Mouse (Mus musculus) right cerebral cortex, postnatal 14 days (tissue): Measurements from ENCODE around the gene Dgki.

ENCODE experiments used
- DNase-seq: peaks from one replicate; pipeline ENCODE4 v3.0.0; 2022

Dgki gene

DNA sequence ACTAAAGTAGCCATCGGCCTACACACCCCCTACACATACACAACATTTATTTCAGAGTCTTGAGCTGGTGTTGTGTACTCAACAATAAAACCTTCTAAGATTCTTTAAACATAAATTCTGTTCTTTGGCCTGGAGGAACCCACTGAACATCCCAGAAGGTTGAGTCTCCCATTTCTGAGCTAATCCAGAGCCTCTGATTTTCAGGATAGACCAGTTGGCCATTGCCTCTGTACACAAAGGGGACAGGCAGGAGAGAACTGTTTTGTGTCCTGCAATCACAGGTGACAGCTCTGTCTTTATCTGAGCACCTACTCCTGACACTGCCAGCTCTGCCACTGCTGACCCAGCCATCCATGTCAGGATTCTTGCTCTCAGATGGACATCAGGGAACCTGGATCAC lies 8.8 kb downstream of the Dgki start:
- no peak for DNase-seq

DNA sequence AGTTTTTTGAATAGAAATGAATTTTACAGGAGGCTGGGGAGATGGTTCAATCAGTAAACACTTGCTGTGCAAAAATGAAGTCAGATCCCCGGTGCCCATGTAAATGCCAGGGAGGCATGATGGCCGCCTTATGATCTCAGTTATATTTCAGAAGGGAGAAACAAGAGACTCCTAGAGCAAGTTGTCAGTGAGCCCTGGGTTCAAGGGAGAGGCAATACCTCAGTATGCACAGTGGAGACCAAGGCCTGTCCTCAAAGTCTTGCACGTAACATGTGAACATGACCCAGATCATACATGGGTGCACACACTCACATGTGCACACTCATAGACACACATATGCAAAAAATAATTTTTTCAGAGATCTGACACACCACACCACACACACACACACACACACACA lies 9.3 kb downstream of the Dgki start:
- no peak for DNase-seq

DNA sequence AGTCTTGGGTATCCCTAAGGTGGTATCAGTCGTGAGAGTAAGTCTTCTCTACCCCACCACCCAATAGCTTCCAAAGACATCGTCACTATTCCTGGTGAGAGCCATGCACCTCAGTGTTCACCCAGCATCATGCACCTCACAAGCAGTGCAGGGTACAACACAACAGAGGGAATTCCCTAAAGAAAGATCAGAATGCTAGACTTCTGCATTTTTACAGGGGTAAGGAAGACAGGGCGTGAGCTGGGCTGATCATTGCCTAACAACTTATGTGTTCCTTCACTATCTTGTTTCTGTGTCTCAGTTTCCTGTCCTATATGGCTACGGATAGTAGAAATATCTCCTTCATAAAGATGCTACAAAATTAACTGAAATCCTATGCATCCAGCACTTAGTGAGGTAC lies 13.8 kb downstream of the Dgki start:
- DNase-seq: no peak

DNA sequence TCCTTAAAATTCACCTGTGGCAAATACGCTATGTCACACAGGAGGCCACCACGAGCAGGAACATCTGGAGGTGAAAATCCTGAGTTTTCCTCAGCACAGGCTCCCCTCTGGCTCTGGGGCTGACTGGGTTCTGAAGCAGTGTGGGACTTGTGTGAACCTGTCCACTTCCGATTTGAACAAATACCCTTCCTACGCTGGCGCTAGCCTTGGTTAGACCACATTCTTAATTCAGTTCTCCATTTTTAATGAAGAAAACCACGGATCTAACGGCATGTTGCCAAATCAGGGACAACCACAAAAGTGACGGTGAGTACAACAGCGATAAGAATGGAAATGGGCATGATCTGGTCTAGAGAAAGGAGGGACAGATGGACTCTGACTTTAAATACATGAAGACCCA lies 15.1 kb downstream of the Dgki start:
- DNase-seq: no peak

DNA sequence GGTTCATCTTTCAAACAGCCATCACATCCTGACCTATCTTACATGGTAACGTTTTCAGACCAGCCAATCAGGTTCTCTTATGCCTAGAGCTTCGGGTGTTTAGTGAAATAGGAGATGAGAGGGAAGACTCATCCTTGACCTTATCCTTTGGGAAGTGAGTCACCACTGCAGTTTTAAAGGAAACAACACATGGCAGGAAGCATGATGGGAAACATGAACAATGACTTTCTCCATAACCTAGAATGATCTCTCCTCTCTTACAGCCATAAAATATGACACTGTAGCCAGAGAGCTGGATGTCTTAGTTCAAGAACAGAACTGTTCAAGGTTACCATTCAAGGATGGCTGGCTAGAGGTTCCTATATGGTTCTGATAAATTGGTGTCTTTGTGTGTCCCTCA lies 16.6 kb downstream of the Dgki start:
- DNase-seq: no peak

DNA sequence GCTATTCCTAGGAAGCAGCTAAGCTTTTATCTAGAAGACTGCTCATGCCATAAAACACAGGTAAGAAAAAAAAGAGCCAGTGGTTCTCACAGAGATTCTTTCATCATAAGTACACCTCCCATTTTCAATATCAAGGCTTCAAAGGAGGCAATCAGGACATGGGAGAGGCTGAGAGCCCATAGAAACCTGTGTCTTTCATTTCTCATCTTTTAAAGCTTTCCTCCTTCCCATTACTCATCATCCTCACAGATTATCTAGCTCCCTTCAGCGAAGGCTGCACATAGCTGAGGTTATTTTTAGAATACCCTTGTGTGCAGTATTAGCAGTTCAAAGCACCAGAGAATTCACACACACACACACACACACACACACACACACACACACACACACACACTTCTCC lies 17.3 kb downstream of the Dgki start:
- DNase-seq: no peak

DNA sequence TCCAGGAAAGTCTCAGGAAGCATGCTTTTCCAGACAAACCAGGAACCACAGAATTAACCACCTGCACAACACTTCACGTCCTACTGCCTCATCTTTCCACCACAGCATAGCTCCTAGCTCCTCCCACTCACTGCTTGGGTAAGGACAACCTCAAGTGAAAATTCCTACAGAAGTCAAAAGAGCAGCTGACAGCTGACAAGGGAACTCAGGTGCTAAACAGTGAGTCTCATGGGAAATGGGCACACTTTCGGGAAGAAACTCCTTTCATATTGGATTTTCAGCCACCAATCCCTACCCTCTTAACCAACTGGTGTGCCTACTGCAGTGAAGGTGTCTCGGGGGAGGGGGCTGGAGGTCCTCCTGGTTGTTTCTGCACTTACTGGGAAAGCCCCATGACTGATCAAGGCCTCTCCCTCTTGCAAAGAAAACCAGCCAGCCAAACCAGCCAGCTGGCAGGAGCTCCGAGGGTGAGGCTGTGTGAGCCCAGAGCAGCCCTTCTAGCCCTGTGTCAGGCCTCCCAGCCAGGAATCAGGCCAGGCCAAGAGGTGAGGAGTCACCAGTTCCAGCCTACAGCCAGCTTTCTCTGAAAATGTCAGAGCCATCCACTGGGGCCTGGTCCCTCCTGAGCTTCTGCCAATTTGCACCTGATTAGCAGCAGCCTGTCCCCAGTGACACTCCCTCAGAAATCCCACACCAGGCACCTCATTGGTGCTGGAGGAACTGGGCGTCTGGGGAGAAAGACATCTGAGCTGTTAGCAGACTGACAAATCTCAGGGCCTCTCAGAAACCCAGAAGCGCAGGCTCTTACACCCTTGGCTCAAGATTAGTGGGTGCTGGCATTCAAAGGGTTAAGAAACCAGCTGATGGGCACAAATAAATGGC lies 22.9 kb downstream of the Dgki start:
- DNase-seq: no peak

DNA sequence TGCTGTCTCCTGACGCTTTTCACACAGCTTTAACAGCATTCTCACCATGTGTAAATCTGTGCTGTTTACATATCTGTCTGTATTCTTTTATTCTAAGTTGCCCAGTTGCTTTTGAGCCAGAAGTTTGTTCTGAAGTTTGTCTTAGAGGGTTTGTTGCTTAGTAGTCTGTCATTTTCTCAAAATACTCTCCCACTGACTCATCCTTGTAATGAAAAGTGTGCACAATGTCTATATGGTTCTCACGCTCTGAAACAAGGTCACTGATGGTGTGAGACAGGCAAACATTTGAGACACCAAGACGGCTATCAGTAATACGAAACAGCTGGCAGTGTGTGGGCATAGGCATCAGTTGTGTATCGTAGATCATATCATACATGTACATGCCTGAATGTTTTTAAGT lies 23.8 kb downstream of the Dgki start:
- no peak for DNase-seq

DNA sequence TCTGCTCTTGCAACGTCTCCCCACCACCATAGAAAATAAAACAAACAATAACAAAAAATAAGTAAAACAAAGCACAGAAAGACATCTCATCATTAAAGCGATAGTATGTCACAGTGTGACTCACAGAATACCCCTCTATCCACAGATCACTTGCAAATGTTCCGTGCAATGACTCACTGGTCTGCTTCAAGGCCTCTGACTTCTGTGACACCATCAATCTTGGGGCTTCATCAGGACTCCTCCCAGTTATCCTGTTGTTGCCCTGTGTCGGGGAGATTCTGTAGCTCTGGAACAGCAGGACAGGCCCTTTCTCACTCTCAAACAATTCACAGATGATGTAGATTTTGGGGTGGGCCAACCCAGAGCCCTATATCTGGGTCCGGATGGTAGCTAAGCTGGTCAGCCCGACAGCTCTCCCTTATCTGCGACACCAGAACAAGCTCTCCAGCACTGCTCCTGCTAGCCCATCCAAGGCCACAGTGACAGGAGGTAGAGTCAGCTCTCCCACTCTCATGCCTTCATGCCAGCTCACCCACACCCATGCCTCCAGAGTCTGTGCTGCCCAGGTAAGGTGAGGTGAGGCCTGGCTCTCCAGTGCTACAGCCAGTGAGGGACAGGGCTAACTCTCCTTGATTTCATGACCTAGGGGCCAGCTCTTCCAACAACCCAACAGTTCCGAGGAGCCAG lies 28.9 kb downstream of the Dgki start:
- DNase-seq: no peak

DNA sequence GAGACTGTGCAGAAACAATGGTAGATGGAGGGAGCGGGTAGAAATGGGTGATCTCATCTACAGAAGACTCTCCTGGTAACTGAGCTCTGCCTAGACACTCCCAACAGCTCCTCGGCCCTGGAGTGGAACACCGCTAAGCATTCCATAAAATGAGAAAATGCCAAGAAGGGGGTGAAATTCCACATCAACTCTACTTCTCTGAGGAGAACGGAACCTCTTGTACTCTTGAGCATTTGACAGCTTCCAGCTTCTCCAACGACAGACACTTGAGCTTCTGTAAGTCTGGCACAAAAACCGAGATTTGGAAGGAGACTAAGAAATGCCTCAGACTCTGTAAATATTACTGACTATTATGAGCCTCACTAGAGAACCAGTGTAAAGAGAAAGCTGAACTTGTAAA lies 31.4 kb downstream of the Dgki start:
- DNase-seq: no peak

DNA sequence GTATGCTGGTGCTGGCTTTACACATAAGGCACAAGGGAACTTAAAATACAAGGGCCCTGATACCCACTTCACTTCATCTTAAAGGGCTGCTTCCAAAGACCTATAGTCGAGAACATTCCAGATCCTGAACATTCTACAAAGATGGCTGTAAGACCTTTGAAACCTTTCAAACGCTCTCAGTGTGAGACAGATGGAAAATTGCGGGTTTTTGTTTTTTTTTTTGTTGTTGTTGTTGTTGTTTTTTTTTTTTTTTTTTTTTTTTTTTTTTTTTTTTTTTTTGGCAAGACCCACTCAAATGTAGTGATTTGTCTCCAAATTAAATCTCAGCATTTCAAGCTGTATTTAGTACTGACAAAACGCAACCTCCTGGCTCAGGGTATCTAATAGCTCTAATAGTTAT lies 32.0 kb downstream of the Dgki start:
- no peak for DNase-seq

DNA sequence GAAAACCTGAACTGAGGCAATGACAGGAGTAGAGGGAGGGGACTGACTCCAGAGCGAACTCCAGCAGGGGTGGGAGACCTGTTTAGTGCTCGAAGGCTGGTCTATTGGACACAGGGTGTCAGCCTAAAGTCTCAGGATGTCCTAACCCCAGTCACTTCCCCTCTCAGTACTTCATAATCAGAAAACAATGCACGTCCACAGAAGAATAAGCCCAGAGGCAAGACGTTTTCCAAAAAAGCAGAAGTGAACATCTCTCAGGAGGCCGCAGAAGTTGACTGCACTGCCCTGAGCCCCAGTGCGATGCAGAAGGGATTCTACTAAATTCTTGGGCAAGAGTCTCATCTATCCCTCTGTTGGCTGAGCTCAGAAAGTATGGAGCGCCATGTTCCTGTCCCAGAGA lies 37.5 kb downstream of the Dgki start:
- no peak for DNase-seq

DNA sequence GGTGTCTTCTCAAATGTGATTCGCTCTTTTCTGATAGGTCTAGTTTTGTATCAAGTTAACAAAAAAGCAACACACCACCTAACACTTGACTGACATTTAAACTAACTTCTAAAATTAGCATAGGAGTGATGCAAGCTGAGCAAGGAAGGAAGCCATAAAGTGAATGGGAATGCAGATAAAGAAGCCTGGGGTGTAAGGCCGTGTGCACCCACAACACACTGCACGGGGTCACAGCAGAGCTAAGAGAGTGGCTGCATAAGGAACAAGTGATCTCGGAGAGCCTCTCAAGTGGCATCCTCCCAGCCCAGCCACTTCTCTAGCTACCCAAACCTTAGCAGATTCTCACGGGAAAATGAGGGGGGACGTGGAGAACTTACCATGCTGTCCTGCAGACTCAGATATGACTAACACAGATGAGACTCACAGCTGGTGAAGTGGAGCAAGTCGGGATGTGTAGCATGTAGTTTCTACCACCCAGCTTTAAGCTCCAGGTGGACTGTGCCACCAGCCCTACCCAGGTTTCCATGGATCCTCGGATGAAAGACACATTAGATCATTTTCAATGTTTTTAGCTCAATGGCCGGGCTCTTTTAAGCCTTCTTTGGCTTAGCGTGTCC lies 38.6 kb downstream of the Dgki start:
- no peak for DNase-seq

DNA sequence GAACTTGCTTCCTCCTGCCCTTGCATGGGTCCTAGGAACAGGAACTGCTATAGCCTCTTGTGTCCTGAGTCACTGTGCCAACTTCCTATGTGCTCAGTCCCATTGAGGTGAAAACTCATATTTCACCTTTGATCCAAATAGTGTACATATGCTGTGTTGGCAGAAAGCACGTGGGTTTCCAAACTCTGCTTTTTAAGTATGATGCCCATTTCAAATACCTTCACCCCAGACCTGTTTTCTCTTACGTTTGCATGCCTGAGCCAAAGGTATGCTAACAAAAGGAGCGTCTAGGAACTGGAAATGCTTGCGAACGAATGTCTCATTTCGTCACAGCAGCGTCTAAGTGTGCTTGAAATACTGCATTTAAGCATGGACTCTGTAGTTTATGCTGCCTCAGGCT lies 41.3 kb downstream of the Dgki start:
- no peak for DNase-seq

DNA sequence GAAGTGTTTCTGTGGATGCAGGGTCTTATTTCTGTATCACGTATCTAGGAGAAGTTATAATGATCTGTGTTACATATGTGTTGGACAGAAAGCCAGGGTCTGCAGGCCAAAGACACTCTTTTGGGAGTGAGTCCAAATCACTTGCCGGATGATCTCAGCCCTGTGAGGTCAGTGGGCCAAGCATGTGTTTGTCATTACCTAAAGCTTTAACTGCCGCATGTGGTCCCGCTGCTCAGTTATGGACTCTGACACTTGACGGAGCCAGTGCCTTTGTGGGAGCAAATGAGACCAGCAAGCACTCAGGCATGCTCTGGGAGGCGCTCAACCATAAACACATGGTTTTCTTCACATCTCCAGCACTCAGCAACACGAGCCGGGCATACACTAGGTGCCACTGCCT lies 45.8 kb downstream of the Dgki start:
- DNase-seq: no peak

DNA sequence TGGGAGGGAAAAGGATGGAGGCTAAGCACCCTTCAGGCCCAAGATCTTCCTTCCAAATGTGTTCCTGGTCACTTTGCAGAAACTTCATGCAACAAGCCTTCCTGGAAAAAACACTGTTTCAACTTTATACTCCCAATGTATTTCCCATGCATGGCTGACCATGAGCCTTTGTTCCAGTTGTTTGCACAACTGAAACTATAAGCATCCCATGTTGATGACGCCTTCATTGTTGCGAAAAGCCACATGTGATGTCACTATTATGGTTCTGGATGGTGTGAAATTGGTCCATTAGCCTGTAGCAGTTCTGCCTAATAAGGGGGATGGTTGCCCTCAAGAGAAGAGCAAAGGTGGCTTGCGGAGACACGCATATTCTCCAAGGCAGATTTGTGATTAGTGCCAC lies 47.4 kb downstream of the Dgki start:
- DNase-seq: no peak

DNA sequence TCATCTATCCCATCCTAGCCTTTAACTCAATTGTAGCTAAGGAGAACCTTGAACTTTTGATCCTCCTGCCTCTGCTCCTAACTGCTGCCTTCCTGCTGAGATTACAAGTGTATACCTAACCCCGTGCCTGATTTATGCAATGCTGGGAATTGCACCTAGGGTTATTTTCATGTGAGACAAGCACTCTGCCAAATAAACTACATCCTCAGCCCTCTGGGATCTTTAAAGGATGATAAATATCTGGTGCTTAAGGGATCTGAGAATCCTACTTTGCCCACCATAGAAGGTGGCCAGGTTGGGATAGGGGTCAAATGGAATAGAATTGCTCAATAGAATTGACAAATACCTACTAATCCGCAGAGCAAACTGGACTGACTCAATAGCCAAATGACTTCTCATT lies 49.3 kb downstream of the Dgki start:
- DNase-seq: no peak

DNA sequence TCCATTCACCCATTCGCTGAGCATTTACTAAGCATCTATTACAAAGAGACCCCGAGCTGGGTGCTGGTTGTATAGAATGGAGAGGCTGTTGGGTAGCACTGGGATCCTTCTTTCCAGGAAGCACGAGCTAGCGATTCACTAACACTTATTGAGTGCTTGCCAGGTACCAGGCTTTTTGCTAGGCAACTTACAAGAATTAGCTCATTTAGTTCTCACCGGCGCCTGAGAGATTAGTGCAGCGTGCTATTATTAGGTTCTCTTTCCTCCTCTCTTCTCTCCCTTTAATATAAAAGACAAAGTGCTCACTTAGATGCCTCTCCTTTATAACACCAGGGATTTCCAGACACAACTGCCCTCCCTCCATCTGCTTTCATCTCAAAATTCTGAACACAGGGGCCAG lies 54.2 kb downstream of the Dgki start:
- DNase-seq: no peak

DNA sequence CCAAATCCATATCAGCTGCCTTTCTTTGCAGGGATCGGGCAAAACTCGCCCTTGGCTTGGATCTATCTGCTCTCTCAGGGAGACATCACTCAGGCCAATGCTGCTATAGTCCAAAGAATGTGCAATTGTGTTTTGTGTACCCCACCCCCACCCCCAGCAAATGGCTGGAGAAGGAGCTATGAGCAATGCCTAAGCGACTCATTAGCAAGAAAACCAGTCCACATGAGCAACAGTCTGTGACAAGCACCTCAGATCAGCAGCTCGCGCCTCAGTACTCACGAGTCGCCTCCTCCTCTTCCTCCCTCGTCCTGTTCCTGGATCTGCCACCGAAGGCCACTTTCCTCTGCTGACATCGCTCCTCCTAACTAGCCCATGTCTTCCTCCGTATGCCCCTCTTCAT lies 55.9 kb downstream of the Dgki start:
- DNase-seq: no peak

DNA sequence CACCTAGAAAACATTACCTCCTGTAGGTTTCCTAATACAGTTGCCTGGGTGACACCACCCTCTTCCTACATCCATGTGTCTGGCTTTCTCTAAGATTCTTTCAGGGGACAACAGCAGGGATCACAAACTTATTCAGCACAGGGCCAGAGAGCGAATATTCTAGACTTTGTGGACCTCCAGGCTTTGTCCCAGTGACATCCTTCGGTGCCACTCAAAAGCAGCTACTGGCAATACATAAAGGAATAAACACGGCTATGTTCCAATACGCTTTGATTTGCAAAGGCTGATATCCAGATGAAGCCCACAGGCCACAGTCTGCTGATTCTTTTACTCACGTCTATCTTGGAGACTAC lies 57.2 kb downstream of the Dgki start:
- no peak for DNase-seq

DNA sequence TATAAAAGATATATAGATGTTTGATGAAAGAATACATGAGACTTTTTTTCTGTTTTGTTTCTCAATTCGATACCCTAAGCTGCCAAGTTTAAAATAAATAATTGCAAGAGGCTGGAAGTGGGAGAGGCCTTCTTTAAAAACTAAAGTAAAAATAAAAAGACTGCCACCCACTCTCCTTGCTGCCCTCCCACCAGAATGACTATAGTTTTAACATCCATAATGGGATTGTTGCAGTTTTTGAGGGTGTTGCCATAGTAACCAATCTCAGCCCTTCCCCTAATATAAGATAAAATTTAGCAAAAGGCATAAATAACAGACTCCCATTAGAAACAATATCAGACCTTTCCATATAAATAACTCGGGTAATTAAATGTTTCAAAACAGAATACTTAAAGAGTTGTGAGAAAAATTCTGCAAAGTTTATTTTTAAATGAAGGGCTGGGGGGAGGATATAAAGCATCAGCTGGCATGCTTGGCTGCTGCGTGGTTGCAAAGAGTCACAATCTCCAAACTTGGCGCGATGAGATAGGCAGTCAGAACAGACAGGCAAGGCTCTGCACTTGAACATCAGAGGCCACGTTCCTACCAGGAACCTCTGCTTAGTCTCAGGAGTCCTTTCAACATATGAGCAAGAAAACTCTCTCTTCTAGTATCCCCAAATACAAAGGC lies 57.8 kb downstream of the Dgki start:
- DNase-seq: no peak

DNA sequence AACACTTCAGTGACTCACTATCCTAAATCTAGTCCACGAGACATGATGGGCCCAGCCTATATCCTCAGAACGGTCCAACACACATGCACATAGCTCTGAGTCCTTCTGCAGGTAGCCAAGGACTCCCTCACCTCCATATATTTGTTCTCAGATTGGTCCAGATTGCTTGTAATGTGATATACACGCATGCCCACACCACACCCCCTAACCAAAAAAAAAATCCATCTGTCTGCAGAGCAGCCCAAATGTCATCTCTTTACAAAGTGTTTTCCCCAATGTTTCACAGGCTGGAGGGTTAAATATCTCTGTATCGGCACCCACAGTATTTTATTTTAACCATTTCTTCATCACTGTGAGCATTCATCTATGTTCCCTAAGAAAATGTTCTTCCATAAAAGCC lies 58.5 kb downstream of the Dgki start:
- DNase-seq: no peak

DNA sequence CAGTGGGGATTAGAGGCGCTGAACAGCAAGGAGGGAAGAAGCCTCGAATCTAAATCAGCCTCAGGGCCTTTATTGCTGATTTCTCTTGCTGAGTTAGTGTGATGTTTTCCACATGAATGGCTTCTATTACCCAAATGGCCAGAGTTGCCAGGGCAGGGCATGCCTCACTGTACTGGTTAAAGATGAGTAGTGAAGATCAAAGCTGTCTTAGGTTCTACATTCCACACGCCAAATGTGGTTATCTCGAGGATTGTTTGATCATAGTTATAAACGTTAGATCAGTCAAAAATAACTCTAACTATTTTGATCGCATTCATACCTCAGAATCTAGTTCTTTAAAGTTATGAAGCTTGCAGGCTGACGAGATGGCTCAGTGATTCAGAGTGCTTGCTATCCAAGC lies 59.8 kb downstream of the Dgki start:
- no peak for DNase-seq

DNA sequence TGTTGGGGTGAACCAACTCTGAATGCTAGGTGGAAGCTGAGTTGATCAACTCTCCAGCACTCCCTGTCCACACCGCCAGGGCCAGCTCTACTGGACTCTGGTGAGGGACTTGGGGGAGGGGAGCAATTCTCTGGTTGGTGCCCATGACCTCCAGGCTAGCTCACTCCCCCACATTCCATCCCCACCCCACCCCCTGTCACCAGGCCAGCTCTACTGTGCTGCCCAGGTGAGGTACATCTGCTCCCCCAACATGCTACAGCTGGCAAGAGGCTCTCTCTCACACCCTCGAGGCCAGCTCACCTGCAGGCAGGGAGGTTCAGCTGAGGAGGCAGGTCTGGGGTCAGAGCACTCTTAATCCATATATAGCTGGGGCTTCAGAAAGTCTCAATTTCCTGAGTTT lies 63.1 kb downstream of the Dgki start:
- no peak for DNase-seq
